Mouse (Mus musculus): ENCODE results near the gene Gm11487. TPM values are rescaled to one million over a fixed set of nuclear protein-coding genes. Genes with fewer than 3 reads are reported as not detected.

Gene Gm11487
- not detected for polyA plus RNA-seq (2017; shearing (Covaris generic))

DNA sequence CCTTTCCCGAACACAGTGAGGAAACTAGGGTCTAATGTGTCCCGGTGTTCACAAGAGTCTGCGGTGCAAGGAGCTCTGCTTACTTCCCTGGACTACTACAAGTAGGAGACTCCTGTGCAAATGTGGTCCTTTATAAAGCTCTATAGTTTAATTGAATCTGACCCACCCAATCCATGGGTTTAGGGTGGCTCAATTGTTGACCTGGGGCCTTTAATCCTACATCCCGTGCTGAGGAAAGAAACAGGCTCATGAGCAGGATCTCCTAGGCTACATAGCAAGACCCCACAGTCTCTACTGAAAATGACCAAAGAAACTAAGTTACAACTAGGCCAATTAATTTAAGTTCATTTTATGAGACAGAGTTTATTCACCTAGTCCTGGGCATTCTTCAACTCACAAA is at the start of gene Gm11487:
Gene Gm11487, minus strand, starts transcription at position 101 of the 400 bp plus-strand sequence.

Other genes with a start within 250 kb of the Gm11487 start
- not detected for gene Gm11238, start 202.8 kb upstream of the Gm11487 start, polyA plus RNA-seq (2017; shearing (Covaris generic))
- gene Gm11237, start 217.9 kb upstream of the Gm11487 start, polyA plus RNA-seq (2017; shearing (Covaris generic)) = not detected
- gene Gm11236, start 233.0 kb upstream of the Gm11487 start, polyA plus RNA-seq (2017; shearing (Covaris generic)) = under 1 TPM in 1 of 2 experiments, not detected in 1; 0.22 TPM

All from activated CD4-positive, CD25-positive, alpha-beta regulatory T cell (primary cell).